Mouse (Mus musculus): ENCODE measurements around the gene A730015C16Rik. TPM values are rescaled to one million over a fixed set of nuclear protein-coding genes. Genes with fewer than 3 reads are reported as not detected.

A730015C16Rik gene
- polyA plus RNA-seq, 1 experiment from 2014 or later, result 0.38 TPM

GRCm38 (mm10) chr4:108834115-108834970, 14.1 kb downstream of the A730015C16Rik start, which contains the start of gene Txndc12:
TSS of gene Txndc12 (plus strand) at chr4:108834601.
- TF ChIP-seq CTCF (IDR thresholded peaks at IDR 0.05; ENCODE audit: low read depth) (peak; percentile 24; the same call in 1 of the 2 replicates), EP300 (optimal IDR thresholded peaks at IDR 0.05) (no peak)
- Histone ChIP-seq H3K9me3 (ENCODE audit: control insufficient read depth, low read length) (no peaks in the 10 kb centered on the region), H3K27me3 (ENCODE audit: control insufficient read depth, insufficient read depth, low read length) (no peaks in the 10 kb centered on the region), H3K4me2 (replicated peaks; ENCODE audit: low read depth) (peak within 1 kb of the TSS; percentile 72), H3K9ac (ENCODE audit: low read length) (peak within 1 kb of the TSS; percentile 98), H3K27ac (replicated peaks) (peak within 1 kb of the TSS; percentile 93), H3K36me3 (ENCODE audit: control insufficient read depth, insufficient read depth, low read length) (no peaks in the 10 kb centered on the region), H3K4me3 (ENCODE audit: low read depth, low read length) (peak within 1 kb of the TSS; percentile 94), H3K4me1 (replicated peaks; ENCODE audit: control insufficient read depth, insufficient read depth) (no peaks in the 10 kb centered on the region; the same call in 1 of the 2 replicates)
- ATAC-seq (ENCODE audit: low FRiP score, low TSS enrichment), result peak; percentile 73
- peak; percentile 87 for DNase-seq (ENCODE audit: low spot score)
- WGBS, result under 1% methylated on average over 34 of the region's 34 CpGs

GRCm38 (mm10) chr4:108833828-108834114, 14.6 kb downstream of the A730015C16Rik start:
- Histone ChIP-seq H3K27ac (replicated peaks) (peak overlapping the region; percentile 93), H3K4me2 (replicated peaks; ENCODE audit: low read depth) (peak overlapping the region; percentile 72), H3K9ac (ENCODE audit: low read length) (peak overlapping the region; percentile 98), H3K27me3 (ENCODE audit: control insufficient read depth, insufficient read depth, low read length) (no peaks in the 10 kb centered on the region), H3K9me3 (ENCODE audit: control insufficient read depth, low read length) (no peaks in the 10 kb centered on the region), H3K4me3 (ENCODE audit: low read depth, low read length) (peak overlapping the region; percentile 94), H3K4me1 (replicated peaks; ENCODE audit: control insufficient read depth, insufficient read depth) (no peaks in the 10 kb centered on the region; the same call in 1 of the 2 replicates), H3K36me3 (ENCODE audit: control insufficient read depth, insufficient read depth, low read length) (no peaks in the 10 kb centered on the region)
- peak; percentile 59; the same call in 1 of the 2 replicates for ATAC-seq (ENCODE audit: low FRiP score, low TSS enrichment)
- TF ChIP-seq EP300 (optimal IDR thresholded peaks at IDR 0.05) (no peak), CTCF (IDR thresholded peaks at IDR 0.05; ENCODE audit: low read depth) (no peak)
- WGBS, result 0% methylated on average over 6 of the region's 6 CpGs
- no peak for DNase-seq (ENCODE audit: low spot score)

- Histone ChIP-seq H3K27me3 (ENCODE audit: control insufficient read depth, insufficient read depth, low read length) (no peaks in the 10 kb centered on the region), H3K36me3 (ENCODE audit: control insufficient read depth, insufficient read depth, low read length) (0 out of 2 replicates have a peak, but pooled peaks cover 2% of the 10 kb centered on the region), H3K4me1 (replicated peaks; ENCODE audit: control insufficient read depth, insufficient read depth) (no peaks in the 10 kb centered on the region; the same call in 1 of the 2 replicates), H3K4me3 (ENCODE audit: low read depth, low read length) (peak within 1 kb of the TSS; percentile 94), H3K27ac (replicated peaks) (peak within 1 kb of the TSS; percentile 93), H3K9me3 (ENCODE audit: control insufficient read depth, low read length) (no peaks in the 10 kb centered on the region), H3K4me2 (replicated peaks; ENCODE audit: low read depth) (peak within 1 kb of the TSS; percentile 72), H3K9ac (ENCODE audit: low read length) (peak within 1 kb of the TSS; percentile 98)
- TF ChIP-seq EP300 (optimal IDR thresholded peaks at IDR 0.05) (no peak), CTCF (IDR thresholded peaks at IDR 0.05; ENCODE audit: low read depth) (no peak)
- ATAC-seq (ENCODE audit: low FRiP score, low TSS enrichment), result peak; percentile 95
- peak; percentile 97 for DNase-seq (ENCODE audit: low spot score)
- under 1% methylated on average over 52 of the region's 73 CpGs for WGBS
These were observed 15.2 kb downstream of the A730015C16Rik start, which contains the start of gene Btf3l4 for GRCm38 (mm10) chr4:108832916-108833827. TSS of gene Btf3l4 (minus strand) at chr4:108833614.

- 66% methylated on average over 1 of the region's 1 CpGs for WGBS
- TF ChIP-seq EP300 (optimal IDR thresholded peaks at IDR 0.05), result no peak
- TF ChIP-seq CTCF (IDR thresholded peaks at IDR 0.05; ENCODE audit: low read depth), result no peak
These were observed 17.7 kb downstream of the A730015C16Rik start for GRCm38 (mm10) chr4:108830698-108831097.

GRCm38 (mm10) chr4:108826643-108827042, 21.8 kb downstream of the A730015C16Rik start:
- no peak overlapping the region for H3K9ac ChIP-seq (ENCODE audit: low read length)
- no peak for TF ChIP-seq EP300 (optimal IDR thresholded peaks at IDR 0.05)
- no peak for TF ChIP-seq CTCF (IDR thresholded peaks at IDR 0.05; ENCODE audit: low read depth)
- no peak overlapping the region for H3K27ac ChIP-seq (replicated peaks)
- DNase-seq (ENCODE audit: low spot score) (no peak), ATAC-seq (ENCODE audit: low FRiP score, low TSS enrichment) (no peak)
- H3K9me3 ChIP-seq (ENCODE audit: control insufficient read depth, low read length), result no peaks in the 10 kb centered on the region
- no peak overlapping the region for H3K4me3 ChIP-seq (ENCODE audit: low read depth, low read length)
- H3K36me3 ChIP-seq (ENCODE audit: control insufficient read depth, insufficient read depth, low read length), result peaks cover 18% of the 10 kb centered on the region; the same call in 1 of the 2 replicates
- WGBS, result 71% methylated on average over 2 of the region's 2 CpGs
- no peaks in the 10 kb centered on the region for H3K27me3 ChIP-seq (ENCODE audit: control insufficient read depth, insufficient read depth, low read length)
- no peak overlapping the region for H3K4me2 ChIP-seq (replicated peaks; ENCODE audit: low read depth)
- no peaks in the 10 kb centered on the region for H3K4me1 ChIP-seq (replicated peaks; ENCODE audit: control insufficient read depth, insufficient read depth)

More at GRCm38 (mm10) chr4:108830698-108831097, 17.7 kb downstream of the A730015C16Rik start:
- H3K4me3 ChIP-seq (ENCODE audit: low read depth, low read length), result no peak overlapping the region
- DNase-seq (ENCODE audit: low spot score), result no peak
- H3K36me3 ChIP-seq (ENCODE audit: control insufficient read depth, insufficient read depth, low read length), result peaks cover 8% of the 10 kb centered on the region; the same call in 1 of the 2 replicates
- H3K27me3 ChIP-seq (ENCODE audit: control insufficient read depth, insufficient read depth, low read length), result no peaks in the 10 kb centered on the region
- no peak overlapping the region for H3K9ac ChIP-seq (ENCODE audit: low read length)
- H3K4me2 ChIP-seq (replicated peaks; ENCODE audit: low read depth), result no peak overlapping the region
- no peaks in the 10 kb centered on the region for H3K9me3 ChIP-seq (ENCODE audit: control insufficient read depth, low read length)
- no peak for ATAC-seq (ENCODE audit: low FRiP score, low TSS enrichment)
- no peak overlapping the region for H3K27ac ChIP-seq (replicated peaks)
- H3K4me1 ChIP-seq (replicated peaks; ENCODE audit: control insufficient read depth, insufficient read depth), result no peaks in the 10 kb centered on the region; the same call in 1 of the 2 replicates

All from stomach, postnatal 0 days (tissue).